Mouse (Mus musculus) liver, postnatal 0 days (tissue): Measurements from ENCODE around the gene Magi2.

Experiments
- CTCF ChIP-seq: sonication (generic); IDR thresholded peaks from 2 replicates; pipeline ENCODE4 v1.5.1; 2016; ENCODE audit warnings: antibody characterized with exemption, low read depth
- EP300 ChIP-seq: IDR thresholded peaks from 2 replicates; pipeline ENCODE4 v1.6.1; 2016; ENCODE audit warnings: antibody characterized with exemption, low read depth, mild to moderate bottlenecking

DNA sequence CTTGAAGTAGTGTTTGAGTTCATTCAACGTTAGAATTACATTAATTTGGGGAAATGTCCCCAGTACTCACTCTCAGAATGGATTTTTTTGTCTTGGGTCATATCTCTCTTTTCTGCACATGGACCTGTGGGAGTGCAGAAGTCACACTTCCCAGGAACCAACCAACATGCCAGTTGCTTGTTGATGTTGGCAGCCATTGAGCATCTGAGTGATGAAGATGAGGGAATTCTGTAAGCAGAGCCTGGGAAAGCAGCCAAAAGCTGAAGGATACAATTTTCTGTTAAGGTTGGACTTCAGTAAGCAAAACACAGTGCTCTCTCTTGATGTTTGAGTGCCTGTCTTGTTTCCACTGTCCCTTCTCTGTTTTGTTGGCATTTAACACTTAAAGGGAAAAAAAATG is 1102.1 kb downstream of the Magi2 start:
- no peak for TF ChIP-seq CTCF
- no peak for TF ChIP-seq EP300
